Mouse (Mus musculus): ENCODE data around the gene Gm20683. TPM values are rescaled to one million over a fixed set of nuclear protein-coding genes. Genes with fewer than 3 reads are reported as not detected.
A peak's percentile ranks its signal among the peaks of the same experiment; 100 is the strongest.

The Gm20683 gene
- polyA plus RNA-seq, 1 experiment from 2014 or later, result 0.86 TPM

DNA sequence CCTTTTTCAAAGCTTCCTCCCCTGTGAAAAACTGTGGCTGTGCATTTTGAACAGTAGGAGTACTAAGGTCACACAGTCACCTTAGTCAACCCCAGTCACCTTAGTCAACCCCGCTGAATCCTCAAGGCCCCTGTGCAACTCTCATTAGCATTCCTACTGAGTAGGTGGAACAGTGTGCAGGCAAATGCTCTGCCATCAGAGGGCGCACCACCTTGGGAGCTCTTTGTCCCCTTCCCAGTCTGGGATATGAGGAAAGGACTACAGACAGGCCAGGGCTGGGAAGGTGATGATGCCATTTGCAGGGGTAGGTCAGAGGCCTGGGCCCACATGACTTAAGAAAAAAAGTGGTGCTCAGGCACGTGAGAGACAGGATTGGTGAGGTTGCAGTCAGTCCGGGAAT lies 37.7 kb upstream of the Gm20683 start:
- H3K36me3 ChIP-seq (ENCODE audit: insufficient read depth, low read length), result peaks cover 9% of the 10 kb centered on the region; the same call in 1 of the 2 replicates
- TF ChIP-seq CTCF (IDR thresholded peaks at IDR 0.05) (peak; percentile 66), EP300 (IDR thresholded peaks at IDR 0.05) (no peak)

DNA sequence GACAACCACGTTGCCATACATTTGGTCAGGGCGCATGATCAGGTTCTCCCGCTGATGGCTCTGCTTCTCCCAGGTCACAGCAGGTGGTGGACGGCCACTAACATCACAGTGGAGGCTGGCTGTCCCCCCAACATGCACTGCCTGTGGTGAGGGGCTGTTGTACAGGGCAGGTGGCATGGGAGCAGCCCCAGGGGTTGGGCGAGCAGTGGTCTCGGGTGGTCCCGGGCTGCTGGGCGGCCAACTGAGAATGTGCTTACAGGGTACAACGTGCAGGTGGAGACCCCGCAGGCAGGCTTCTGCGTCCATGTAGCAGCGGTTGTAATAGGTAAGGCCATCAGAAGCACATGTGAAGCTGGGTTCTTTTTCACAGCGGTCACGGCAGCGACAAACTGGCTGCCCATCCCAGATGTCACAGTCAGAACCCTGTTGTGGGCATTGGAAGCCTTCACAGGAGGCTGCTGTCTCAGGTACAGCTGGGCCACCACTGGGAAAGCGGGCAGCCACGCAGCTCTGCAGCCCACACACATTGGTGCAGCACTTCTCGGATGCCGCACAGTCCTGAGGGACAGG lies 37.1 kb upstream of the Gm20683 start:
- DNase-seq (ENCODE audit: low spot score), result no peak

More for the DNA sequence above, 37.7 kb upstream of the Gm20683 start:
- H3K27me3 ChIP-seq (replicated peaks; ENCODE audit: insufficient read depth, low read length), result no peaks in the 10 kb centered on the region
- no peak overlapping the region for H3K4me2 ChIP-seq (replicated peaks; ENCODE audit: low read depth, low read length)
- ATAC-seq (no peak), DNase-seq (ENCODE audit: low spot score) (no peak)
- no peaks in the 10 kb centered on the region for H3K9me3 ChIP-seq (ENCODE audit: low read length)
- no peak overlapping the region for H3K9ac ChIP-seq (replicated peaks; ENCODE audit: low read depth)
- 65% methylated on average over 4 of the region's 4 CpGs for WGBS
- no peak overlapping the region for H3K4me3 ChIP-seq (ENCODE audit: low read depth, low read length)
- no peak overlapping the region for H3K27ac ChIP-seq (ENCODE audit: low read length)
- H3K4me1 ChIP-seq (ENCODE audit: insufficient read depth, low read depth, low read length), result peaks cover 6% of the 10 kb centered on the region; the same call in 1 of the 2 replicates

DNA sequence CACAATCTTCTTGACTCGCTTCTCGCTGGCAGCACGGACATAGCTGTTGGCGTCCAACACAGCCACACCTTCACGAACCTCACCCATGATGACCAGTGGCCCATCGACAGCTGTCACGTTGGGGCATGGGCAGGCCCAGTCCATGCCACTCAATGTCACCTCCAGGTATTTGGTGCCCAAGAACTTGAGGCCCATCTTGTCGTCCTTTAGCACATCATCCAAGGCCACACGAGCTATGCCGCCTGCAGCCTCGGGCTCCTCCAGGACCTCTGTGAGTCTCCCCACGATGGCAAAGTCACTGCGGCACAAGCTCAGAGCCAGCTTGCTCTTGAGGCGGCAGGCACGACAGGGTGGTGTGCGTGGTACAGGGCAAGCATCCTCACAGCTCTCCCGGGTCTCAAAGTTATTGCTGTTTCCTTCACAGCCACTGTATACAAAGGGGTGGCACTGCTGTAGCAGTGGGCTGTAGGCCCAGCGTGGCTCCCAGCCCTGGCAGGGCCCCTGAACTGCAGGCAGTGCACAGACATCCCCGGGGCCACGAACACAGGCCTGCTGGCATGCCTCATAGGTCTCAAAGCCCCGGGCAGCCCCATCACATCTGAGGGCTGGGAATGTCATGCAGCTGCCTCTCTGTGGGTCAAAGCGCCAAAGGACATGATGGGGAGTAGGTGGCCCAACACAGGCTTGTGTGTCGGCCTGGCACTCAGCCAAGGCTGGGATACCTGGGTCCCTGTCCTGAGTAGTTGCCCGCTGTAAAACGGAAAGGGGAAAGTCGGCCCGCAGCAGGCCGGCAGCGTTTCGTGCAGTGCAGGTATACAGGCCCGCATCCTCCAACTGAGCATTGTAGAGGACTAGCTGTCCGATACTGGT lies 36.4 kb upstream of the Gm20683 start:
- TF ChIP-seq CTCF (IDR thresholded peaks at IDR 0.05) (no peak), EP300 (IDR thresholded peaks at IDR 0.05) (no peak)
- Histone ChIP-seq H3K4me2 (replicated peaks; ENCODE audit: low read depth, low read length) (no peak overlapping the region), H3K27me3 (replicated peaks; ENCODE audit: insufficient read depth, low read length) (no peaks in the 10 kb centered on the region), H3K27ac (ENCODE audit: low read length) (no peak overlapping the region), H3K9me3 (ENCODE audit: low read length) (no peaks in the 10 kb centered on the region), H3K36me3 (ENCODE audit: insufficient read depth, low read length) (no peaks in the 10 kb centered on the region; the same call in 1 of the 2 replicates), H3K4me3 (ENCODE audit: low read depth, low read length) (no peak overlapping the region), H3K9ac (replicated peaks; ENCODE audit: low read depth) (no peak overlapping the region), H3K4me1 (ENCODE audit: insufficient read depth, low read depth, low read length) (peaks cover 6% of the 10 kb centered on the region; the same call in 1 of the 2 replicates)
- no peak for ATAC-seq
- WGBS, result 90% methylated on average over 32 of the region's 32 CpGs
- no peak for DNase-seq (ENCODE audit: low spot score)

More for the DNA sequence above, 37.1 kb upstream of the Gm20683 start:
- Histone ChIP-seq H3K4me2 (replicated peaks; ENCODE audit: low read depth, low read length) (no peak overlapping the region), H3K36me3 (ENCODE audit: insufficient read depth, low read length) (peaks cover 6% of the 10 kb centered on the region; the same call in 1 of the 2 replicates), H3K9ac (replicated peaks; ENCODE audit: low read depth) (no peak overlapping the region), H3K27me3 (replicated peaks; ENCODE audit: insufficient read depth, low read length) (no peaks in the 10 kb centered on the region), H3K9me3 (ENCODE audit: low read length) (no peaks in the 10 kb centered on the region), H3K4me1 (ENCODE audit: insufficient read depth, low read depth, low read length) (peaks cover 6% of the 10 kb centered on the region; the same call in 1 of the 2 replicates), H3K4me3 (ENCODE audit: low read depth, low read length) (no peak overlapping the region), H3K27ac (ENCODE audit: low read length) (no peak overlapping the region)
- 93% methylated on average over 19 of the region's 19 CpGs for WGBS
- TF ChIP-seq EP300 (IDR thresholded peaks at IDR 0.05) (no peak), CTCF (IDR thresholded peaks at IDR 0.05) (no peak)
- no peak for ATAC-seq

DNA sequence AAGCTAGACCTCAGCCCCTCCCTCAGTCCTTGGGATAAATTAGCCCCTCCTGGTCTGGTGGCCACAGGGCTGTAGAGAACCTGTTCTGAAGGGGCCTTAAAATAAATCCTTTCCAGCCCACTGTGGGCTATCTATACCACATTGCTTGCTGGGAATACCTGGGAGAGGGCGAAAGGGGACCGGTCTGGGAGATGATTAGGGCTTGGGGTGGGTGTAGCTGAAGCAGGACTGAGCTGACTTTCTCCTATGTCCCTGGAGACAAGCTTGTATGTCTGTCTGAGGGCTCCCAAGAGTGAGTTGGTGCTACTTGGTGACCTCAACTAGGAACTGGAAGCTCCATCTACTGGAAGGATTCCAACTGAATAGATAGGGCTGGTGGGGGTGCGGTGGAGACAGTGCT lies 35.5 kb upstream of the Gm20683 start:
- no peaks in the 10 kb centered on the region for H3K27me3 ChIP-seq (replicated peaks; ENCODE audit: insufficient read depth, low read length)
- TF ChIP-seq EP300 (IDR thresholded peaks at IDR 0.05), result no peak
- TF ChIP-seq CTCF (IDR thresholded peaks at IDR 0.05), result no peak

DNA sequence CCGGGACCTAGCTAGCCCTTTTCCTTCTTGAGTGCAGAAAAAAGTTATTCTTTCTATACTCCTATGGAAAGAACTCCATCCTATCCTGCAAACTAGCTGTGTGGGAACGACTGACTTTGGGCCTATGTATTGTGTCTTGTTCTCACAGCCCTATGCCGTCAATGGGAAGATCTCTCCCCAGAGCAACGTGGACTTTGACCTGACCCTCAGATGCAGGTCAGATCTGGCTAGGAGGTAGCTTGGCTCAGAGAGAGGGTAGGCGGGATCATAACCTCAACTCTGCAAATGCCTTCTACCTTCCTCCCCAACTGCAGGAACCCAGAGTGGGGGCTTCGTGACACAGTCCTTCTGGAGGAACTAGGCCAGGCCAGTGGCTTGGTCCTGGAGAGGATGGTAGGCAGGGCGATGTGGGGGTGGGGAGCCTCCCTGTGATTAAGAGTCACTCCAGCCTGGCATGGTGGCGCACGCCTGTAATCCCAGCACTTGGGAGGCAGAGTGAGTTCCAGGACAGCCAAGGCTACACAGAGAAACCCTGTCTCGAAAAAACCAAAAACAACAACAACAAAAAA lies 34.9 kb upstream of the Gm20683 start:
- peak overlapping the region; percentile 81 for H3K4me2 ChIP-seq (replicated peaks; ENCODE audit: low read depth, low read length)
- TF ChIP-seq CTCF (IDR thresholded peaks at IDR 0.05) (no peak), EP300 (IDR thresholded peaks at IDR 0.05) (no peak)
- peak overlapping the region; percentile 48; the same call in 1 of the 2 replicates for H3K9ac ChIP-seq (replicated peaks; ENCODE audit: low read depth)
- 60% methylated on average over 10 of the region's 10 CpGs for WGBS
- no peak for DNase-seq (ENCODE audit: low spot score)
- H3K9me3 ChIP-seq (ENCODE audit: low read length), result no peaks in the 10 kb centered on the region
- H3K36me3 ChIP-seq (ENCODE audit: insufficient read depth, low read length), result no peaks in the 10 kb centered on the region
- no peaks in the 10 kb centered on the region for H3K27me3 ChIP-seq (replicated peaks; ENCODE audit: insufficient read depth, low read length)
- H3K4me3 ChIP-seq (ENCODE audit: low read depth, low read length), result no peak overlapping the region
- H3K4me1 ChIP-seq (ENCODE audit: insufficient read depth, low read depth, low read length), result peaks cover 6% of the 10 kb centered on the region; the same call in 1 of the 2 replicates
- no peak overlapping the region for H3K27ac ChIP-seq (ENCODE audit: low read length)
- no peak for ATAC-seq

More for the DNA sequence above, 35.5 kb upstream of the Gm20683 start:
- no peak overlapping the region for H3K4me2 ChIP-seq (replicated peaks; ENCODE audit: low read depth, low read length)
- no peak for ATAC-seq
- WGBS, result 93% methylated on average over 3 of the region's 3 CpGs
- H3K36me3 ChIP-seq (ENCODE audit: insufficient read depth, low read length), result no peaks in the 10 kb centered on the region
- H3K9ac ChIP-seq (replicated peaks; ENCODE audit: low read depth), result no peak overlapping the region
- H3K4me3 ChIP-seq (ENCODE audit: low read depth, low read length), result no peak overlapping the region
- no peak for DNase-seq (ENCODE audit: low spot score)
- H3K4me1 ChIP-seq (ENCODE audit: insufficient read depth, low read depth, low read length), result peaks cover 6% of the 10 kb centered on the region; the same call in 1 of the 2 replicates
- H3K9me3 ChIP-seq (ENCODE audit: low read length), result no peaks in the 10 kb centered on the region
- H3K27ac ChIP-seq (ENCODE audit: low read length), result no peak overlapping the region

All from lung, postnatal 0 days (tissue).